Mouse (Mus musculus) liver, embryonic 14.5 days (tissue): ENCODE measurements around the gene Baz1b.

ENCODE experiments used
- CTCF ChIP-seq: IDR thresholded peaks from 2 replicates; pipeline ENCODE4 v1.5.1; 2016; ENCODE audit warnings: antibody characterized with exemption, low read depth, control low read depth
- EP300 ChIP-seq: IDR thresholded peaks from 2 replicates; pipeline ENCODE4 v1.6.1; 2016; ENCODE audit warnings: antibody characterized with exemption, low read depth

- TF ChIP-seq CTCF = no peak
- no peak for TF ChIP-seq EP300
Observed at GRCm38 (mm10) chr5:135186621-135187348, at the start of gene Baz1b.
